Mouse (Mus musculus) ES-E14 (cell line): ENCODE measurements around the gene Ccnjl. TPM values are rescaled to one million over a fixed set of nuclear protein-coding genes. Genes with fewer than 3 reads are reported as not detected.

ENCODE experiments used
- DNase-seq: peaks from one replicate; pipeline ENCODE4 v3.0.0-alpha.2; 2013; ENCODE audit warnings: low read depth, low spot score
- H3K27ac ChIP-seq: 2 replicates; pipeline ENCODE4 v1.5.1; 2012; ENCODE audit warnings: low read depth, mild to moderate bottlenecking, low read length, moderate library complexity, mixed read lengths; ENCODE audit not compliant: poor library complexity, insufficient read depth, severe bottlenecking
- H3K36me3 ChIP-seq: 2 replicates; pipeline ENCODE4 v1.6.1; 2012; ENCODE audit warnings: mild to moderate bottlenecking, low read length, moderate library complexity, mixed read lengths; ENCODE audit not compliant: control insufficient read depth, poor library complexity, insufficient read depth, severe bottlenecking
- H3K4me1 ChIP-seq, 2 experiments: fragments of 150-350 bp in 1 of 2; sonication (generic) in 1 of 2; 2 replicates each; pipeline ENCODE4 v1.6.1; 2012; ENCODE audit warnings: low read length in 2 of 2, mild to moderate bottlenecking in 1 of 2, mixed read lengths in 1 of 2; ENCODE audit not compliant: control insufficient read depth in 2 of 2, insufficient read depth in 2 of 2, poor library complexity in 1 of 2
- H3K4me3 ChIP-seq, 2 experiments: fragments of 150-350 bp in 1 of 2; sonication (generic) in 1 of 2; 2 replicates each; pipeline ENCODE4 v1.5.1; 2012; ENCODE audit warnings: low read length in 2 of 2, low read depth in 1 of 2, mild to moderate bottlenecking in 1 of 2, mixed read lengths in 1 of 2; ENCODE audit not compliant: insufficient read depth in 1 of 2, poor library complexity in 1 of 2, severe bottlenecking in 1 of 2
- H3K9ac ChIP-seq: 2 replicates; pipeline ENCODE4 v1.6.1; 2012; ENCODE audit warnings: low read depth, mild to moderate bottlenecking, low read length, mixed read lengths; ENCODE audit not compliant: poor library complexity, insufficient read depth, severe bottlenecking
- H3K9me3 ChIP-seq: fragments of 150-350 bp; sonication (generic); 2 replicates; pipeline ENCODE4 v1.6.1; 2012; ENCODE audit warnings: low read depth, mild to moderate bottlenecking, low read length; ENCODE audit not compliant: control insufficient read depth, insufficient read depth
- CHD2 ChIP-seq: IDR thresholded peaks from 2 replicates; pipeline ENCODE4 v1.6.1; 2014; ENCODE audit warnings: mild to moderate bottlenecking, low read depth, low read length, inconsistent platforms
- HCFC1 ChIP-seq: IDR thresholded peaks from 2 replicates; pipeline ENCODE4 v1.6.1; 2012; ENCODE audit warnings: low read length, inconsistent platforms, borderline replicate concordance; ENCODE audit not compliant: insufficient read depth
- MAFK ChIP-seq: IDR thresholded peaks from 2 replicates; pipeline ENCODE4 v1.6.1; 2014; ENCODE audit warnings: mild to moderate bottlenecking, low read depth, low read length, inconsistent platforms; ENCODE audit not compliant: insufficient read depth
- ZC3H11A ChIP-seq: IDR thresholded peaks from 2 replicates; pipeline ENCODE4 v1.6.1; 2012; ENCODE audit warnings: low read depth, mild to moderate bottlenecking, inconsistent platforms, low read length, borderline replicate concordance
- ZNF384 ChIP-seq: IDR thresholded peaks from 2 replicates; pipeline ENCODE4 v1.6.1; 2012; ENCODE audit warnings: low read depth, low read length, inconsistent platforms
- in situ Hi-C, 2 experiments: fragments of 600-800 bp; cut with MboI; formaldehyde crosslinking; loops; one replicate each; pipeline ENCODE4 v1.15.1; 2025; ENCODE audit warnings: low sequenced_read_pairs in 2 of 2, inconsistent platforms in 1 of 2; ENCODE audit not compliant: unreplicated experiment in 2 of 2
- total RNA-seq: library from RNA; depleted of rRNA; stranded (reverse); fragments of 300-350 nt; gene quantifications from 2 replicates; pipeline ENCODE4 v1.2.3, GENCODE M21; 2012

The Ccnjl gene
- total RNA-seq, 1 experiment: 1.0 TPM

DNA sequence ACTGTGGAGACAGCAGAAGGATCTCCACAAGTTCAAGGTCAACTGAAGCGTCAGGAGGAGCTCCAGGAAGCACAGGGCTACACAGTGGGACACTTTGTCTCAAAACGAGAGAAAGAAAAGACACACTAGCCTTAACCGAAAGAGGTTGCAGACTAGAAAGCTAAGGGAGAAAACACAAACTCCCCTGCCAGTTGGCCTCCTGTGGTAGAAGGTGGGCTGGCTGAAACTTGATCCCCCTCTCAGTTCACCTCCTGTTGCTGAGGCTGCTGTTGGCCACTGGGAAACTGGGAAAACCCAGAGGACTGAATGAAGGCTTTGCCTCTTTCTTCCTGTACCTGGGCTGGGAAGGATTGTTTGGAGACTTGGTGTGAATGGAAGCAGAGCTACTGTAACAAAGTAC is 1.5 kb downstream of the Ccnjl start:
- DNase-seq: no peak
- peaks cover 8 to 11% of the 10 kb centered on the region in 2 experiments for H3K4me1 ChIP-seq
- H3K36me3 ChIP-seq: no peaks in the 10 kb centered on the region
- H3K9me3 ChIP-seq: no peaks in the 10 kb centered on the region
- no peak overlapping the region for H3K9ac ChIP-seq
- TF ChIP-seq HCFC1 (no peak), MAFK (no peak), ZC3H11A (no peak), CHD2 (no peak), ZNF384 (no peak)
- H3K27ac ChIP-seq: no peak overlapping the region
- in situ Hi-C loops: no loop called here
- H3K4me3 ChIP-seq: no peak overlapping the region

DNA sequence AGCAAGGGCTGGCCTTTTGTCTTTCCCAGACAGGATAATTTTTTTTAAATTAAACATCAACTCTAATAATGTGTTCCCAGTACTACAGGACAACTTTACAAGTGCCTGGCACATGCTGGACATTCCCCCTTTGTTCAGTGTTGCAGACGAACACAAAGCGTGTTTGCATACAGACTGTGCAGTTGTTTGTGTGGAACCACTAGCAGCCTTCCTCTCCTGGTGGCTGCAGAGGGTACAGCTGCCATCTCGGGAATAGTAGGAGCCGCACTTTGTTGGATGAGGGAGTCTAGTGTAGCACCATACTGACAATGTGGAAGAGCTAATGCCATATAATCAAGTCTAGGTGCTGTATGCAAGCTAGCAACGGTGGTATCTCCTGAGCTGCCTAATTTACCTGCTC is 3.0 kb downstream of the Ccnjl start:
- no peaks in the 10 kb centered on the region for H3K36me3 ChIP-seq
- in situ Hi-C loops: no loop called here
- H3K4me1 ChIP-seq: peaks cover 8 to 13% of the 10 kb centered on the region in 2 experiments
- no peak overlapping the region for H3K27ac ChIP-seq
- no peaks in the 10 kb centered on the region for H3K9me3 ChIP-seq
- no peak for DNase-seq
- TF ChIP-seq MAFK: no peak
- H3K9ac ChIP-seq: no peak overlapping the region
- no peak overlapping the region for H3K4me3 ChIP-seq

DNA sequence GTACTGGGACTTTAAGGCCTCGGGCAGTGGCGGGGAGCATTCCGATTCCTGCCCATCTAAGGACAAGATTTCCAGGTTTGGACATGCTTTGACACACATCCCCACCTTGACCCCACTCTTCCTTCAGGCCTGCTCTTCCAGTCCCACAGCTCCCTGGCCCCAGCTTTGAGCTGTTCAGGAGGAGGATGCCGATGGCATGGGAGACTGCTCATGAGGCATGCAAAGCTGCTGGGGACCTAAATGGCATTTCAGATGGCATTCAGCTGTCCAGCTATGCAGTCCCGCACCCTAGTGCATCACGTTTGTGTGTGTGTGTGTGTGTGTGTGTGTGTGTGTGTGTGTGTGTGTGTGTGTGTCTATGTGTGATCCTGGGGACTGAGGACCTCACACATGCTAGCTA is 8.5 kb downstream of the Ccnjl start:
- no peaks in the 10 kb centered on the region; the same call in 1 of the 2 replicates for H3K36me3 ChIP-seq

DNA sequence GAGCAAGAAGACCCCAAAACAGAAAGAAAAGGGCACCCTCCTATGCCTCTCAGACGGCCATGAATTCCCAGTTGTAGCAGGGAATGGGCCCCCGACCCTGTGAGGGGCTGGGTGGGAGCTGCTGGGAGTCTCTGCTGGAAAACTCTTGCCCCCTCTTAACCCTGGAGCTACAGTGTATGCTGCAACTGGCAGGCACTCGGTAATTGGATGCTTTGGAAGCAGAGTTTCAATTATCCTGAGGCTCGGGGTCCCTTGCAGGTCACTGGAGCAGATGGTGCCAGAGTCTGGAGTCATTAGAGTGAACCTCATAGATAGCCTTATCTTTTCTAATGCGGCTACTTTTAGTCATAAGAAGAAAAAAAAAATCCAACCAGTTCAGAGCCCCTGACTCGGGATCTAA is 11.3 kb downstream of the Ccnjl start:
- no peak for TF ChIP-seq CHD2
- Histone ChIP-seq H3K9me3 (no peaks in the 10 kb centered on the region), H3K4me3 (no peak overlapping the region), H3K9ac (no peak overlapping the region), H3K4me1 (0 out of 4 replicates have a peak, but pooled peaks cover 1% of the 10 kb centered on the region in 2 experiments), H3K36me3 (no peaks in the 10 kb centered on the region; the same call in 1 of the 2 replicates), H3K27ac (no peak overlapping the region)
- in situ Hi-C loops: no loop called here
- DNase-seq: no peak

More for the DNA sequence above, 8.5 kb downstream of the Ccnjl start:
- DNase-seq: no peak
- H3K9me3 ChIP-seq: no peaks in the 10 kb centered on the region
- in situ Hi-C loops: no loop called here
- H3K9ac ChIP-seq: no peak overlapping the region
- 0 out of 4 replicates have a peak, but pooled peaks cover 1% of the 10 kb centered on the region in 2 experiments for H3K4me1 ChIP-seq
- H3K27ac ChIP-seq: no peak overlapping the region
- H3K4me3 ChIP-seq: no peak overlapping the region
- TF ChIP-seq MAFK (no peak), HCFC1 (no peak), ZNF384 (no peak), CHD2 (no peak), ZC3H11A (no peak)

DNA sequence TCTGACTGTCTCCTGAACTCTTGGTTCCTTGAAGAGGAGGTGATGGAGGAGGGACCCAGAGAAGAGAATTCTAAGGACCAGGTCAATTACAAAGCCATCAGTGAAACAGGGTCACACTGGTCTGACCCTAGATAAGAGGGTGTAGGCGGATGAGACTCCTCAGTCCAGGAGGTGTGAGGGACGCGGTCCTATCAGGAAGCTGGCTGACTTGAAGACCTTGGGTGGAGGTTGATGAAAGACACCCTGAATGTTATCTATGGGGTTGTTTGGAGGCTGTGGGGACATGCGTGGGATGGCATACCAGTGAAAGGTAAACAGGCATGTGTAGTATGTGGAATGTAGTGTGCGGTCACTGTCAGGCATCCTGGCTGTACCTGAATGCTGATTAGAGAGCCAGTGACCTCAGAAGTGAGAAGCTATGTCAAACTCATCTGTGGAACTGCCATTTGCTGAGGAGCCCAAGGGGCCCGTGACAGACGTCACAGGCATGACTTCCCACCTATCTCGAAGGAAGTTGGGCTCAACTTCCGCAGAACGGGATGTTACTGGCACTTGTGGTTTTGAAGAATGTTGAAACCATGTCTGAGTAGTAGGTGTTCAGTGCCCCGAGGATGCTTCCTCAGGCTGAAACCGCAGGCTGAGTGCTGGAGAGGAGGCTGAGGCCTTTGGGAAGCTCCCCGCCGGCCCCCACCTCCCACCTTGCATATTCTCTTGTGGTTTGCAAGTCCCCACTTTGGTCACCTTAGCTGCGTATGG is 15.3 kb downstream of the Ccnjl start:
- H3K27ac ChIP-seq: no peak overlapping the region
- DNase-seq: no peak
- no peaks in the 10 kb centered on the region for H3K9me3 ChIP-seq
- peaks cover 0 to 7% of the 10 kb centered on the region in 2 experiments; a peak in 1 of 4 replicates for H3K4me1 ChIP-seq
- no peak for TF ChIP-seq CHD2
- no peak for TF ChIP-seq HCFC1
- TF ChIP-seq ZNF384: no peak
- TF ChIP-seq ZC3H11A: no peak
- TF ChIP-seq MAFK: no peak
- no peak overlapping the region for H3K4me3 ChIP-seq
- no peak overlapping the region for H3K9ac ChIP-seq
- no peaks in the 10 kb centered on the region for H3K36me3 ChIP-seq
- in situ Hi-C loops: no loop called here
